Mouse (Mus musculus) forebrain, embryonic 12.5 days (tissue): ENCODE data around the gene Olfr222. TPM values are rescaled to one million over a fixed set of nuclear protein-coding genes. Genes with fewer than 3 reads are reported as not detected.

Source experiments
- ATAC-seq: fragments of 200-750 bp; cut with Nextera tagmentation; 2 replicates; pipeline ENCODE4 v1.8.0; 2017; ENCODE audit warnings: moderate TSS enrichment; ENCODE audit not compliant: low FRiP score
- H3K27ac ChIP-seq: fragments of 300-500 bp; sonication (generic); 2 replicates; pipeline ENCODE4 v1.5.1; 2016; ENCODE audit warnings: mild to moderate bottlenecking
- H3K27me3 ChIP-seq: fragments of 300-500 bp; sonication (generic); 2 replicates; pipeline ENCODE4 v1.6.1; 2016; ENCODE audit warnings: mild to moderate bottlenecking
- H3K36me3 ChIP-seq: fragments of 300-500 bp; sonication (generic); replicated peaks from 2 replicates; pipeline ENCODE4 v1.6.1; 2016; ENCODE audit warnings: mild to moderate bottlenecking
- H3K4me1 ChIP-seq: fragments of 300-500 bp; sonication (generic); 2 replicates; pipeline ENCODE4 v1.6.1; 2016
- H3K4me2 ChIP-seq: fragments of 300-500 bp; sonication (generic); 2 replicates; pipeline ENCODE4 v1.6.1; 2016; ENCODE audit warnings: mild to moderate bottlenecking, moderate library complexity
- H3K4me3 ChIP-seq: fragments of 300-500 bp; sonication (generic); replicated peaks from 2 replicates; pipeline ENCODE4 v1.5.1; 2016; ENCODE audit warnings: mild to moderate bottlenecking
- H3K9ac ChIP-seq: fragments of 300-500 bp; sonication (generic); 2 replicates; pipeline ENCODE4 v1.6.1; 2016; ENCODE audit warnings: mild to moderate bottlenecking
- H3K9me3 ChIP-seq: fragments of 300-500 bp; sonication (generic); 2 replicates; pipeline ENCODE4 v1.6.1; 2016
- WGBS: fragments of 180-500 bp; shearing (Covaris S2); methylation state at CpG from one replicate; pipeline ENCODE4 v1.1.7; 2016; 5-methylcytosine and 5-hydroxymethylcytosine counted together
- polyA plus RNA-seq: library from polyadenylated mRNA; unstranded; fragments of >200 nt; fragmentation: Nextera tagmentation; extraction: Ambion mirVana; gene quantifications from 2 replicates; pipeline ENCODE4 v1.2.1, GENCODE M21; 2016

Olfr222 gene
- polyA plus RNA-seq, 1 experiment from 2014 or later = not detected

DNA sequence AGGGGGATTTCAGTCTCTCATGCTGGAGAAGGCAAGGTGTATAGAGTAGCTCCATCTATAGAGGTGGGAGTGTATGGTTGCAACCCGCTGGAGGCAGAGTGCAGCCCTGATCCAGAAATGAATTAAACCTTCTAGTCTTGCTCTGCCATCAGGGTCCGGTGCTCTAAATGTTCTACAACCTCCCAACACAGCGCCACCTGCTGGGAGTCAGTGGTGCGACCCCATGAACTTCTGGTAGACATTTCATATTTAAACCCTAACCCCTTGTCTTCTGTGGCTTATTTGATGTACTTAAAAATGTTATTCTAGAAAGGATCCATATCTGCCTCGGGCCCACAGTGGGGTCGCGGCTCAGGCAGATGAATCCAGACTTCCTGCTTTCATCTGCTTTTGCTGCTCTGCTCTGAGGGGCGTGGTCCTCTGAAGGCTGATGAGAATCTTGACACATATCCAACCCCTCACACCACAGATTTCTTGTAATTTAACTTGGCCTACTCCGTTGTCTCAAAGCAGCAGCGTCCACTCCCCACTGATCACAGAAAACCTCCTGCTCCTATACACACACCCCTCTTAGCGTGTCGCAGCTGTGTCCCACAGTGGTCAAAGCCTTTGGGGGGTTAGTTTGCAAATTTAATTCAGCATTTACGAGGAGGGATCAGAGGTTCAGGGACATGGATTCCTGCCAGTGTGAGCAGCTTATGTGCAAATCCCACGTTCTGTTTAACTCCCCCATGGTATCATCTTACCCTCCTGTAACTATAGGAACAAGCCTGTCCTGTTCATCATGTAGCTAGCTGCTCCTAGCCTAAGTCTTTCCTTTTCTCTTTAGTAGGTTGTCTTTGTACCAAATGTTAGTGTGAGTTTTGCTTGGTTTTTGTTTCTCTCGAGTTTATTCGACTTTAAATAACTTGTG lies 38.6 kb downstream of the Olfr222 start:
- ATAC-seq = no peak
- Histone ChIP-seq H3K9ac (no peak overlapping the region), H3K27ac (no peak overlapping the region), H3K27me3 (no peaks in the 10 kb centered on the region), H3K4me1 (no peaks in the 10 kb centered on the region), H3K9me3 (no peaks in the 10 kb centered on the region), H3K4me2 (no peak overlapping the region), H3K36me3 (no peaks in the 10 kb centered on the region), H3K4me3 (no peak overlapping the region)
- 72% methylated on average over 16 of the region's 16 CpGs for WGBS

DNA sequence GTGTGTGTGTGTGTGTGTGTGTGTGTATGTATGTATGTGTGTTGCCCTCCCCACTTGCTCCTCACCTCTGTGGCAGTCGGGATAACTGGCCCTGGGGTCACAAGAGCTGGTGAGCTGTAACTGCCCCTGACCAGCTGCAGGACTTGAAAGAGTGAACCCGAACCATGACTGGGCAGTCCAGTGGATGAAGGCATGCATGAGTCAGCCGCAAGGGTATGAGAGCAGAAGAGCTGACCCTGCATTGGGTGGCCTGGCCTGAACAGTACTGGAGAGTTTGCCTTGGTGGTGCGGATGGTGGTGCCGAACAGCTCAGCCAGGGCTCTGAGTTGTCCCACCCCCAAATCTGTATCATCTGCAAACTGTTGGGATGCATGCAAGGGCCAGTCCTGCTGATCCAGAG lies 44.5 kb downstream of the Olfr222 start:
- WGBS = 83% methylated on average over 5 of the region's 5 CpGs
- Histone ChIP-seq H3K4me3 (no peak overlapping the region), H3K4me1 (peaks cover 3% of the 10 kb centered on the region; the same call in 1 of the 2 replicates), H3K9ac (no peak overlapping the region), H3K27me3 (no peaks in the 10 kb centered on the region), H3K27ac (no peak overlapping the region), H3K4me2 (no peak overlapping the region), H3K9me3 (no peaks in the 10 kb centered on the region), H3K36me3 (no peaks in the 10 kb centered on the region)
- ATAC-seq = no peak

DNA sequence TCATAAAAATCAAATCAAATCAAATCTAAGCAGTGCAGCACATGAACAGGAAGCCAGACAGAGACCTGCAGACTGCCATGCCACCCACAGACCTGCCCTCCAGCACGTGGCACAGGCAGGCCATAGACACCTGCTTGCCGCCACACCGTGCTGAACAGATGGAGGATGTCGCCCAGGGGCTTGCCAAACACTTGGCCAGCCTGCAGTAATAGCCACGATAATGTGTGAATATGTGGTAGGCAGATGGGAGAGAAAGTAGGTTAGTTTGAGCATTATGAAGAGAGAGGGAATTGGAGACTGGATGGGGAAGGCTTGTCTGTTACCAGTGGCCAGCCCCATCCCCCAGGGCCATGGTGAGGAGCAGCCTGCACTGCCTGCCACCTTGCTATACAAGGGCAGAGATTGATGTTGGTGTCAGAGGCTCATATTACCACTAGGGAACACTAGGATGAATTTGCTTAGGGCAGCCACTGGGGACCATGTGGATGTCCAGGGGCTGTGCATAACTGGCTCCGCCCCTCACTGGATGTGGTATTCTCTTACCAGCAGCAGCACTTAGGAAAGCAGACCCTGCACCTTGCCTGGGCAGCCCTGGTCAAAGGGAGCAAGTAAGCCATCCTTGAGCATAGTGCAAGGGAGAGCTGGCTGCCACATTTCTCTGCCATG lies 45.0 kb downstream of the Olfr222 start:
- no peak overlapping the region for H3K4me3 ChIP-seq
- H3K4me1 ChIP-seq = peaks cover 3% of the 10 kb centered on the region; the same call in 1 of the 2 replicates
- no peaks in the 10 kb centered on the region for H3K27me3 ChIP-seq
- WGBS = 78% methylated on average over 6 of the region's 6 CpGs
- no peaks in the 10 kb centered on the region for H3K36me3 ChIP-seq
- ATAC-seq = no peak
- H3K4me2 ChIP-seq = no peak overlapping the region
- no peaks in the 10 kb centered on the region for H3K9me3 ChIP-seq
- H3K9ac ChIP-seq = no peak overlapping the region
- no peak overlapping the region for H3K27ac ChIP-seq

DNA sequence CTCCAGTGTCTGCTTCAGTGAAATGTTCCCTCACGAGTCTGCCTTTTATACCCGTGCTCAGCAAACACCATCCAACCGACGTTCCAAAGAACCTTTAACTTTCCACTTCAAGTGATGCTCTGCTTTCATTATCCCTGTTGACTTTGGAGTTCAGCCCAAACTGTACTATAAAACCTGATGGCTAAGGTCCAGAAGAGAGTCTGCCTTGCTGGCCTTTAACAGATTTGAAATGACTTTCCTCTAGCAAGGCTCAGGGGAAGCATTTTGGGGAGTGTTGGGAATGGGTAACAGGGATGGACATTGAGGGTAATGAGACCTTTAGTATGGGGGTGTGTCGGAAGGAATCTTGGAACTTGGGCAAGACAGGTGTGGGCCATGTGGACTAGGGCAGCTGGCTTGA lies 45.8 kb downstream of the Olfr222 start:
- Histone ChIP-seq H3K4me3 (no peak overlapping the region), H3K4me1 (peaks cover 3% of the 10 kb centered on the region; the same call in 1 of the 2 replicates), H3K9me3 (no peaks in the 10 kb centered on the region), H3K9ac (no peak overlapping the region), H3K36me3 (no peaks in the 10 kb centered on the region), H3K27me3 (no peaks in the 10 kb centered on the region), H3K4me2 (no peak overlapping the region), H3K27ac (no peak overlapping the region)
- no peak for ATAC-seq
- 91% methylated on average over 5 of the region's 5 CpGs for WGBS

DNA sequence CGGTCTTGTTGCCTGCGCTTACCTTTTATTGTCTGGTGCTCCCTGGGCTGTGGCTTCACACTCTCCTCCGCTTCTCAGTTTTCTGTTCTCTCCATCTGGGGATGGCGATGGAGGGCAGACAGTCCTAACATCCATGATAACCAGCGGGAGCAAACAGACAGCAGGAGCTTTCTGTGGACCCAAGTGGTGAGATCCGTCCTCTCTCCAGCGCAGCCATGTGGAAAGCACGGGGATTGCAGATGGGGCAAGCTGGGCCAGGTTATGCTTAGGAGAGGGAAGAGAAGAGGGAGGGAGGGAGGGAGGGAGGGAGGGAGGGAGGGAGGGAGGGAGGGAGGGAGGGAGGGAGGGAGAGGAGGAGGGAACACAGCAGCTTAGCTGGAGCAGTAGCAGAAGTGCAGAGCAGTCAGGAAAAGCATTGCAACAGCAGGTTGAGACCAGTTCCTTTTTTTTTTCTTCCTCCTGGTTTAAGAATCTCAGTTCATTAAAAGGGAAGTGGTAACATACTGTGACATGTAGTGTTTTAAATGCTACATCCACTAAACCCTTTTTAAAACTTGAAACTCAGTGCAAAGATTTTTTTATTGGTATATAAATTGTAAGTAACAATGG lies 49.5 kb downstream of the Olfr222 start, which contains the start of gene Zkscan17:
Gene Zkscan17 (minus strand): TSS at position 280 of the 609 bp plus-strand sequence.
- H3K27me3 ChIP-seq = no peaks in the 10 kb centered on the region
- H3K4me3 ChIP-seq = no peak within 1 kb of the TSS
- peaks cover 3% of the 10 kb centered on the region; the same call in 1 of the 2 replicates for H3K4me1 ChIP-seq
- no peaks in the 10 kb centered on the region for H3K9me3 ChIP-seq
- no peak within 1 kb of the TSS for H3K4me2 ChIP-seq
- no peak for ATAC-seq
- no peak within 1 kb of the TSS for H3K9ac ChIP-seq
- no peak within 1 kb of the TSS for H3K27ac ChIP-seq
- no peaks in the 10 kb centered on the region for H3K36me3 ChIP-seq
- 44% methylated on average over 8 of the region's 8 CpGs for WGBS

DNA sequence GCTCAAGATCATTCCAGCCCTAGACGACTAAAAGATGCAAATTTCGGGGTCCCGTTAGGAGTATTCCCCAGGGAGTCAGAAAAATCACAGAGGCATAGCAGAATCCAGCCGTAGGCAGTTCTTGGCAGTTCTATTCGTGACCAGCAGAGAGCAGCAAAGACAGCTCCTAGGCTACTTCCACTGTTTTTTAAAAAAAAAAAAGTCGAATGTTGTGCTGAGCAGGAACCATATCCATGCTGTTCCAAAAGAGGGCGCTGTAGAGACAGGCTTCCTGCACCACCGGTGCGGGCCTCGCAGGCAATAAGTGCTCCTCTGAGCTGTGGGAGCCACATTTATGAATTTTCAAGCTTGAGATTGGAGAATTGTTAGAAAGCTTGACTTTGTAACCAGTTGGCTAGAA lies 50.8 kb downstream of the Olfr222 start:
- no peak overlapping the region for H3K4me2 ChIP-seq
- no peak for ATAC-seq
- no peaks in the 10 kb centered on the region for H3K27me3 ChIP-seq
- no peak overlapping the region for H3K27ac ChIP-seq
- H3K9me3 ChIP-seq = no peaks in the 10 kb centered on the region
- H3K9ac ChIP-seq = no peak overlapping the region
- no peak overlapping the region for H3K4me3 ChIP-seq
- 8% methylated on average over 10 of the region's 10 CpGs for WGBS
- no peaks in the 10 kb centered on the region for H3K4me1 ChIP-seq
- no peaks in the 10 kb centered on the region for H3K36me3 ChIP-seq

DNA sequence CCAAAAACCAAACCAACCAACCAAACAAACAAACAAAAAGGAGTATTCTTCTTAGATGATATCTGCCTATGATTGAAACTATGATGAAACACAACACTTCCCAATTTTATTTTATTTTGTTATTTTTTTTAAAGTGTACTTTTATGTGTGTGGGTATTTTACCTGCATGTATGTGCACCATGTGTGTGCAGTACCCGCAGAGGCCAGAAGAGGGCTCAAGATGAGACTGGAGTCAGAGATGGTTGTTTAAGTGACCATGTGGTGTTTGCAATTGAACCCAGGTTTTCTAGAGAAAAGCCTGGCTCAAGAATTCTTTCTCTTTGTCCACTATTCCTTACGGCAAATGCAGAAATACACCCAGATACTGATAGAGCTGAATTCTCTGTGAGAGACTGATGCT lies 51.9 kb downstream of the Olfr222 start:
- Histone ChIP-seq H3K27ac (no peak overlapping the region), H3K4me2 (no peak overlapping the region), H3K4me1 (no peaks in the 10 kb centered on the region), H3K9ac (no peak overlapping the region), H3K4me3 (no peak overlapping the region), H3K9me3 (no peaks in the 10 kb centered on the region), H3K27me3 (no peaks in the 10 kb centered on the region), H3K36me3 (no peaks in the 10 kb centered on the region)
- 96% methylated on average over 2 of the region's 2 CpGs for WGBS
- ATAC-seq = no peak

Other genes starting within 250 kb of the Olfr222 start
- not detected in 2 replicates for gene Prss38, start 200.6 kb downstream of the Olfr222 start, polyA plus RNA-seq
- gene Jmjd4, start 126.2 kb downstream of the Olfr222 start, polyA plus RNA-seq = 13.3 and 15.6 TPM in 2 replicates
- 169 and 173 TPM in 2 replicates for gene Snap47, start 125.0 kb downstream of the Olfr222 start, polyA plus RNA-seq
- gene Zfp867, start 103.8 kb downstream of the Olfr222 start, polyA plus RNA-seq = 11.6 and 12.2 TPM in 2 replicates
- gene Zkscan17, start 49.5 kb downstream of the Olfr222 start, polyA plus RNA-seq = 29.6 and 34.9 TPM in 2 replicates
- gene Nlrp3, start 34.7 kb downstream of the Olfr222 start, polyA plus RNA-seq = 0.10 TPM in 1 of 2 replicates, not detected in the other
- gene Olfr223, start 17.1 kb upstream of the Olfr222 start, polyA plus RNA-seq = not detected in 2 replicates
- 39.9 and 77.3 TPM in 2 replicates for gene Mprip, start 85.1 kb upstream of the Olfr222 start, polyA plus RNA-seq
- 2.3 TPM in 2 replicates for gene Pld6, start 211.4 kb upstream of the Olfr222 start, polyA plus RNA-seq
- 33.3 and 36.1 TPM in 2 replicates for gene Flcn, start 233.8 kb upstream of the Olfr222 start, polyA plus RNA-seq